Mouse (Mus musculus): ENCODE results near the gene Map3k21. TPM values are rescaled to one million over a fixed set of nuclear protein-coding genes. Genes with fewer than 3 reads are reported as not detected.

Map3k21 gene
- under 1 TPM; 0.60 to 0.73 TPM for total RNA-seq (2021)

DNA sequence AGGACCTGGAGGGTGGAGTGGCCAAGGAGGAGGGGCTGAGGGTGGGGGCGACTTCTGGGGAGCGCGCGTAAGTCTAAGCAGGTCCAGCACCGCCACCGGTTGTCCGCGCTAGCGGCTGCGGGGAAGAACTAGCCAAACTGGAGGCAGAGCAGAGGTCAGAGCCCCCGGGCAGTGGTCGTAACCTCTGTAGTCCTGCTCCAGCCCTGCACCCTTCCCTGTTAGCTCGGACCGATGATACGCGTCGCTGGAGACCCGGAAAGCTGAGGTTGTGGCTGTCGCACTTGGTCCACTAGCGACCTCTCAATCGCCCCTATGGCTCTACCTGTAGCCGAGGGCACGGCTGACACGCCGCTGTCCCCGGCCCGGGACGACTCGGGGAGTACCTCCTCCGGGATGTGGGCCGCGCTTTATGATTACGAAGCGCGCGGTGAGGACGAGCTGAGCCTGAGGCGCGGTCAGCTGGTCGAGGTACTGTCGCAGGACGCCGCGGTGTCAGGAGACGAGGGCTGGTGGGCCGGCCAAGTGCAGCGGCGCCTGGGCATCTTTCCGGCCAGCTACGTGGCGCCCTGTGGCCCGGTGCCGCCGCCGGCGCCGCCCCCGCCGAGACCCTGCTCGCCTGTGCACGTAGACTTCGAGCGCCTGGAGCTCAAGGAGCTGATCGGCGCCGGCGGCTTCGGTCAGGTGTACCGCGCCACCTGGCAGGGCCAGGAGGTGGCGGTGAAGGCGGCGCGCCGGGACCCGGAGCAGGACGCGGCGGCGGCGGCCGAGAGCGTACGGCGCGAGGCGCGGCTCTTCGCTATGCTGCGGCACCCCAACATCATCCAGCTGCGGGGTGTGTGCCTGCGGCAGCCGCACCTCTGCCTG is at the start of gene Map3k21:
TSS of gene Map3k21 (plus strand) at position 86 of the 864 bp plus-strand sequence.
- DNase-seq (ENCODE audit: low spot score), result no peak
- intact Hi-C loops (cut with DNase I), result no loop called here

DNA sequence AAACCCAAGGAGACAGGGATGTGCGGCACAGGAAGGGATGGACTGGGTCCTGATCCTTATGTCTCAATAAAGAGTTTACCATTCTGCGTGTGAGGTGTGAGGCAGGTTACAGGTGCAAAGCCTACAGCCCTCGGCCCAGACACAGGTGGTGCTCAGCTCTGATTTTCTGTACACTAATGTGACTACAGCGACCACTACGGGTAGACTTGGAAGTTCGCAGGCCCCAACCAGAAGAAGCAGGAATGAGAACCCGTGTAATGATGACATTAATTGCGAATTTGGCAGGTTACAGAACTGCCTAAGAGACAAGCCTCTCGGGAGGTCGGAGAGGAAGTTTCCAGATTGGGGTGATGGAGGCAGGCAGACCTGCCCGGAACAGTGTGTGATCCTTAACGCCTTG is 44.1 kb upstream of the Map3k21 start:
- intact Hi-C loops (cut with DNase I), result loop anchor here (5.0 to 10.0 kb wide), 2 partner anchors 421 to 699 kb away; no protein-coding TSS in a partner anchor
- no peak for DNase-seq (ENCODE audit: low spot score)

DNA sequence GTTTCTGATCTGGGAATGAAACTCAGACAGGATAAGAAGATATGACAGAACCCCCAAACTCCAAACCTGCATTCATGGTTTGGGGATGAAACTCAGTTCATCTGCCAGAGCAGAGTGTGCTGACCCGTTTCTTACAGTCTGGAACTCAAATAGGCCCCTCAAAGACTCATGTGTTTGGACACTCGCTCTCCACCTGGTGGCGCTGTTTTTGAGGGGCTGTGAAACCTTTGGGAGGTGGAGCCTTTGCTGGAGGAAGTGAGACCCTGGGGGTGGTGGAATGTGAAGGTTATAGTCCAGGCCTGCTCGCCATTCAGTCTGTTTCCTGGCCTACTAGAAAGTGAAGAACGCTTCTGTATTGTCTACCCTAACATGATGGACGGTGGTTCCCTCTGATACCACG is 41.7 kb upstream of the Map3k21 start:
- intact Hi-C loops (cut with DNase I), result loop anchor here (5.0 to 10.0 kb wide), 2 partner anchors 424 to 701 kb away; no protein-coding TSS in a partner anchor
- DNase-seq (ENCODE audit: low spot score), result no peak

DNA sequence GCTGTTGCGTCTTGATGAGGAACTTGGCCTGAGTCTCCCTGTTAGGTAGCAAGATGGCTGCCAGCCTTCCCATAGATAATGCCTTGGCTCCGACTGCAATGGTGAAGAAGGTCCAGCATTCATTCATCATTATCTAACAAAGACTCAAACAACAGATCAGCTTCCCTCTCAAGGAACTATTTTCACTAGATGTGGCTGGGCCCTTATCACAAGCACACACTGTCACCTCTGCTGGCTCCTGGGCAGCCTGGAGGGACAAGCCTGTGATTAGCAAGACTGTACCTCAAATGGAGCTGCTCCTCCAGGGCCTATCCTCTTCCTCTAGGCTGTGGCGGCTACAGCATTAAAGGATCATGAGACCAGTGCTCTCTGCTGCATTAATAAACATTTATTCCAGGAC is 40.5 kb upstream of the Map3k21 start:
- intact Hi-C loops (cut with DNase I), result loop anchor here (1.0 to 10.0 kb wide), 6 partner anchors 295 to 817 kb away; no protein-coding TSS in a partner anchor
- DNase-seq (ENCODE audit: low spot score), result no peak

DNA sequence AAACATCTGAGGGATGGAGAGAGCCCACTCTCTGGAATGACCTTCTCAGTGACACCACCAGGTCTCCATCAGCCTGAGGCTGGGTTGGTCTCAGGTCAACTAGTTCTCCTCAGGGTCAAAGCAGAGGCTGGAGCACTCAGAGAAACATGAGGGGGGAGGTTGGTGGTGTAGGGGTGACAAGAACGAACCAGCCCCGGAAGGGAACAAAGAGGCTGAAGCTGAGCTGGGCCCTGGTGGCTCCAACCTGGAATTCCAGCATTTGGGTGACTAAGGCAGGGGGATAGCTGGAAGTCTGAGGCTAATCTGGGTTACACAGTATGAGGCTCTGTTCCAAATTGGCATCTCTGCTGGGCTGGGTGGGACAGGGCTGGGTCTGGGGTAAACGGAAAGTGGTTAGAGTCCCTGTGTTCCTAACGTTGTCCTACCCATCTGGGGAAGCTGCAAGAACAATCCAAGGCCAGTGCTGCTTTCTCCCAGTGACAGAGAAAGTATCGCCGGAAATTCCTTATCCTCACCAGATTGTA is 40.0 kb upstream of the Map3k21 start:
- no peak for DNase-seq (ENCODE audit: low spot score)
- intact Hi-C loops (cut with DNase I), result loop anchor here (1.0 to 2.0 kb wide), 4 partner anchors 295 to 817 kb away; no protein-coding TSS in a partner anchor

DNA sequence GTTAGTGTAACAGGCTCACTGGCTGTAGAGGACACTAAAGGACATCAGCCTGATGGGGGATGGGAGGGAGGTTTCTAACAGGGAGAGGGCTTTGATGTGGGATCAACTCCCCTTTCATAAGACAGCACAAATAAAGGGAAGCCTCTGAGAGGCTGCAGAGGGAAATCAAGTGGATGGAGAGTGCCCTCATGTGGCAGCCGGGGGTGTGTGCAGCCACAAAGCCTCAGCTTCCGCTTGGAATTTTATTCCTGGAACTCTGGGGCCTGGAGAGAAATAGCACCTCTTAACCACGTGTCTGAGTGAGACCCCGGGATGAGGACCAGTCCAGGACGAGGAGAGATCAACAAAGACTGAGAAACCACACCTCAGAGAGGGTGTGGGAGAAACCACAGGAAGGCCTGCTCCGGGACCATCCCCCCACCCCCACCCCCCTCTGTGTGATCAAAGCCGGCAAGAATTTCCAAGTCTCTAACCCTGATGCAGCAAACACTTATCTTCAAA is 39.4 kb upstream of the Map3k21 start:
- peak; percentile 29 for DNase-seq (ENCODE audit: low spot score)

DNA sequence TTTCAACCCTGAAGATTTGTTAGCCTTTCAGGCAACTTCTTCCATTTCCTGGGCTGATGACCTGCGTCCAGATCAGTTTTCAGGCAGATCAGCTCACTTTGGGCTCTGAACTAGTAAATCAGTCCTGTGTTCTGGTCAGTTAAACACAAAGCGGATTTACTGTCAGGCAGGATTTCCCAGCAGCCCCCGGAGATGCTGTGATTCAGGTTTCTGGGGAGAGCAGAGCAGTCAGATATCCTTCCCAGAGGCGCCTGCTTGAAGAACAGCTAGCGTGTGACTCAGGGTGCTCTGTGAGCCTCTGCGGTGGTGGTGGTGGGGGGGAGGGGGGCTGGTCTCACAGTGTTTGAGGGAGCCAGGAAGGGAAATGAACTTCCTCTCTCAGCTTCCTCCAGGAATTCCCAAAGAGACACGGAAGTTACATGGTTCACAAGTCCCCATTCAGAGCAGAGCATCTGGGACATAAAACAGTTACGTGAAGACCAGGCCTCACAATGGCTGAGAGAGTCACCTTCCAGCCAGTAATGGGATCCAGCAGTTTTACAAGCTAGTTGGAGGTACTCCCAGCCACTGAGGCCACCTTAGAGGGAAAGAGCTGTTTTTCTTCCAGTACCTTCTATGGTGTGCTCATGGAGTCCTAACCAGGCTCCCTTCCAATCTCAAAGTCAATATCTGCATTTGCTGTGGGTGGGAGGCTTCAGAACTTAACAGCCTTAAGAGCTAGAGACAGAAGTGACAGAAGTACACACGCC is 37.6 kb upstream of the Map3k21 start:
- DNase-seq (ENCODE audit: low spot score), result no peak
- intact Hi-C loops (cut with DNase I), result no loop called here

More for the DNA sequence above, 39.4 kb upstream of the Map3k21 start:
- intact Hi-C loops (cut with DNase I), result loop anchor here (1.0 to 2.0 kb wide), 4 partner anchors 296 to 818 kb away; no protein-coding TSS in a partner anchor

DNA sequence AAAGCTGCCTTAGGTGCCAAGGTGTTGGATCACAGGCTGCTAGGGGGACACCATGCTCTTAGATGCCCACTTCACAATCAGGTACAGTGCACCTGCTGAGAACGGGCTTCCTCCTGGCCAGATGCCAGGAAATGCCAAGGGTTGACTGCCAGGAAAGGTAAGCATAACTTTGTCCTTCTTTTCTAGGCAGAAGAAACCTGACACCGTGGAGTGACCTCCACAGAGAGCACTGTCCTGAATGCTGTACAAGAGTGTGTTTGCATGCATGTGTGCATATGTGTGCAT is 37.1 kb upstream of the Map3k21 start:
- intact Hi-C loops (cut with DNase I), result no loop called here
- DNase-seq (ENCODE audit: low spot score), result no peak

DNA sequence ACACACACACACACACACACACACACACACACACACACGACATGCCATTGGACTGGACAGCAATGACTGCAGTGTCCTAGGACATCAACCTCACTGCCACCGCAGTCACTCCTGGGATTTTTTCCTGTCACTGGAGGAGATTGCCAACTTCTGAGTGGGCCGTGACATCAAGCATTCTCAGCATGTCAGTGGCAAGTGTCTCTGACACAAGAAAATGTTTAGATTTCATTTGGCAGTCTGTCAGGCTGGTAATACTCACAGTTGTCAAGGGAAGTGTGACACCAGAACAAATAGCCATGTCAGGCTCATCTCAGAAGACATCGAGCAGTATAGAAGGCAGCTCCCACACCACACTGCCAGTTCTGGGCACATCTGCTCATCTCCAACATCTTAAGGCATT is 29.8 kb upstream of the Map3k21 start:
- no peak for DNase-seq (ENCODE audit: low spot score)
- intact Hi-C loops (cut with DNase I), result no loop called here

DNA sequence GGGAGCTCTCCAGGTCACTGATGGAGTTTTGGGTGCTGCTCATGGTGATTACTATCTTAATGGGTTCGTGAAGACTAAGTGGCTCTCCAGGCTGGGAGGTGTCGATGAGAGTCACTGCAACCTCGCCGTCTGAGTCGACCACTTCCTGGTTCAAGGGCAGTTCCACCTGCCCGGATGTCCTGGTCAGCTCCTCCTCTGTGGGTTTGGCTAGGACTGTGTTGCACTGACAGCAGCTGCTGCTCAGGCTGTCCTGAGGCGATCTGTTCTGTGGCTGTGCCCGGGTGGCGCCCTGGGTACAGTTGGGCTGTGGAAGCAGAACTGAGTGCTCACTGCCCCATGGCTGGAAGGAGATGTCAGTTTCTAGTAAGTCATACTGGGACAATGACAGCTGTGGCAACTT is 22.7 kb upstream of the Map3k21 start:
- intact Hi-C loops (cut with DNase I), result no loop called here
- no peak for DNase-seq (ENCODE audit: low spot score)

DNA sequence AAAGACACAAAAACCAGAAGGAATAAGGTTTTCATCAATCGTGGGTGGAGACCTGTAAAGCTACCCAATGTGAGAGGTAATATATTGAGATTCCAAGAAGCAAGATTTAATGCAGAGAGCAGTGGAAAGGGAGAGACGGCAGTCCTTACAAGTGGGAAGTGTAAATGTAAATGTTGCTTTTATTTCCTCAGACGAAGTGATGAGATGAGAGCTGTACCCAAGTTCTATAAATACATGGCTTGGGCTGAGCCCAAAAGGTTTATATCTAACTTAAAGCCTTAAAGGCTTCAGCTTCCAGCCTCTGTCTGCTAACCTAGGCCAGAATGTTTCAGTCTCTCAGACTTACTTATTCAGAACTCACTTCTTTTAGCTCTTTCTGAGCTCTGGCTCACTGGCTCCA is 20.3 kb upstream of the Map3k21 start:
- DNase-seq (ENCODE audit: low spot score), result no peak
- intact Hi-C loops (cut with DNase I), result no loop called here

DNA sequence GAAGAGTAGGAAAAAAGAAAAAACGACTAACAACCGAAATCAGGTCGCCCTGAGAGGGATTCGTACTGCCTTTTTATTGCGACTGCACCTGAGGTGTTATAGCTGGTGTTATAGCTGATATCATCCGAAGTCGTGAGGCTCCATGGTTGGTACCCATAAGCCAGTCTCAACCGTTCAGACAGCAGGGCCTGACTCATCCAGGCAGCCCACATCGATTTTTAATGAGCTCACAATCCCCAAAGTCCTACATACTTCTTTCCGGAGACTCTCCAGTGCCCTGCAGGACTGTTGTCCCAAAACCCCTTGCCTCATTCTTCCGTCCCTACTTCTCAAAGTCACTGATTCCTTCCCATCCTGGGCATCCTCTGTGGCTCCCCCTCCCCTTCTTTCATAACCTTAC is 12.9 kb upstream of the Map3k21 start:
- DNase-seq (ENCODE audit: low spot score), result no peak
- intact Hi-C loops (cut with DNase I), result no loop called here

DNA sequence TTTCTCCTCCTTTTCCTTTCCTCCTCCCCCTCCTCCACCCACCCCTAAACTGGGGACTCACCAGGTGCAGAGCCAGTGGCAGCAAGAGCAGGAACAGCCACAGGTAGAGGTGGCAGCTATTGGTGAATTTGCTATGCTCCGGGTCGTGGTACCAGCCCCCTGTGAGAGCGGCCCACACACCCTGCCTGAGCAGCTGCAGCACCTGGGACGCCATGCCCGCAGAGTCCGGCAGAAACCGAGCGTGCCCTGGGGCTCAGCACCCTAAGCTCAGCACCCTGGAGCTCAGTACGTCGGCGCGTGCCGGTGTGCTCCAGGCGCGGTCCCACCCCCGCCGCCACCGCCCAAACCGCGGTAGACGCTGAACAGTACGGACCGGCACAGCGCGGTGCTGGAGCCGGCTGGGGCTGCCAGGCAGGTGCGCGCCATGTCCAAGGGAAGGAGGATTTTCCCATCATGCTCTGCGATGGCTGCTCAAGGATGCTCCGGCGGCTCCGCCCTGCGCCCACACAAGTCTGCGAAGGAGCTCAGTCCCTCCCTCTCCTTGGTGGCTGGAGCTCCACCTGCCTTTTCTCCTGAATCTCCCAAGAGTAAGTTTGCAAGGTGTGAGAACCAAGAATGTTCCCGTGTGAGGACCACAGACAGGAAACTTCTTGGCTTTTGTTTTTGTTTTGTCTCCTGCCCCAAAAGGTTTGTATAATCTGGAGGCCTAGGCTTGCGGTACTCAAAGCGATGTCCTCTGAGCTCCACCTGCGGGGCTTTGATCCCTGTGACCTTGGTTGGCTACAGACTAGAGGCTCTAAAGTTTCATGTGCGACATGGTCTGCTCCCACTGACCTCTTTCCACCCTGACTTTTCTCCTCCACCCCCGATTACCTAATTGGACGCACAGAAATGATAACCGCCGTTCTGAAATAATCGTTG is 12.1 kb upstream of the Map3k21 start, which contains the start of gene Pcnx2:
TSS of gene Pcnx2 (minus strand) at position 450 of the 921 bp plus-strand sequence.
- no peak for DNase-seq (ENCODE audit: low spot score)
- intact Hi-C loops (cut with DNase I), result no loop called here

DNA sequence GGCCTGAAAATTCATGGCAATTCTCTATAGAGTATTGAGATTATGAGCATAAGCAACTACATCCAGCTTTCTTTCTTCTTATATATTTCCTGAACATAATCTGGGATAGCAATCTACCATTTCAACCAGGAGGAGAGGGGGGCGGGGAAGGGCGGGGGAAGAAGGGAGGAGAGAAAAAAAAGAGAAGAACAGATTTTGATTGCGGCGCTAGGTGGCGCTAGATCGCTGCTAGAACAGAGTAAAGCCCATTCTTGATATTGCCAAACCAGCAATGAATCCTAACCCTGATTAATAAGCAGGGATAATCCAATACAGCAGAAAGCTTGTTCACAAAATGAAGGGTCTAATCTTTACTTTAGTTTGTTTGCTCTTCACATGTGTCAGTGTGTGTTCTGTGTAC is 11.4 kb upstream of the Map3k21 start:
- DNase-seq (ENCODE audit: low spot score), result no peak
- intact Hi-C loops (cut with DNase I), result no loop called here

DNA sequence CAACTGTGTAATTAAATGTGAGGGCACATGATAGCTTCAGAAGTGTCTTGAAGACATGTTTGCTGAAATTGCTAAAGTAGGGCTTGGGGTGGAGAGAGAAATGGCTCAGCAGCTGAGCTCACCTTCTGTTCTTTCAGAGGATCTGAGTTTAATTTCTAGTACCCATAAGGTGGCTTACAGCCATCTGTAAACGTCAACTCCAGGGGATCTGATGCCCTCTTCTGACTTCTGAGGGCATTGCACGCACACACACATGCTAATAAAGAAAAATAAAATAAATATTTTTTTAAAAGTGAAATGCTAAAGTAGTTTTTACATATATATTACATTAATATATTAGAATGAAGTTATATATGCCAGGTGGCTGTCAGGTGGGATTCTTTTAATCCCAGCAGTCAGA is 9.1 kb upstream of the Map3k21 start:
- intact Hi-C loops (cut with DNase I), result no loop called here
- DNase-seq (ENCODE audit: low spot score), result no peak

DNA sequence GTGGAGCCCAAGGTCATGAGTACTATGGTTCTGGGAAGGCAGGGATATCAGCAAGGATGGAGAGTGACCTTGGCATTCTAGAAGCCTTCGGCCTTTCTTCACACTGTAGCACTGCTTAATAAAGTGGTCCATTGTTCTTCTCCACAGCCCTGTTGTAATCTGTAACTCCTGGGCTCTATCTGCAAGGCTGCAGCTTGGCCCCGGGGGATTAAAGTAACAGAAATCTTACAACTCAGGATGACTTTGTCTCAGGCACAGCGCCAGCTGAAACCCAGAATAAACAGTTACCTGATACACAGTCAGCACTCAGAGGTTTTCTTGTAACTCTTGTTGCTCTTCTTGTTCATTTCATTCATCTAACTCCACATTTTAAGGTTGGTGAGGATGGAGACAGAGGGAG is 7.7 kb upstream of the Map3k21 start:
- no peak for DNase-seq (ENCODE audit: low spot score)
- intact Hi-C loops (cut with DNase I), result no loop called here

DNA sequence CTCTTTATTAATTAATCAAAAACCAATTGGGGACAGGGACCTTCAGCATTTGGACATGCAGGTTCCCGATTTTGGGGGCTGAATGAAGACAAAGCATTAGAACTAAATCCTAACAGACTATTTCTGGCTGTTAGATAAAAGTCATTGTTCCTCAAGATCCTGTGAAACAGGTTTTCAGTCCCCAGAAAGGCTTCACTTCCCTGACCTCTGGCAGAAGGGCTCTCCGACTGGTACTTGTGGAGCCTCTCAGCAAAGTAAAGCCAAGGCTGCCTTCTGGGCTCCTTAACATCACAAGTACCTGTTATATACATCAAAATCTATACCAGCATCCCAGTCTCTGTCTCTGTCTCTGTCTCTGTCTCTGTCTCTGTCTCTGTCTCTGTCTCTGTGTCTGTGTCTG is 4.9 kb upstream of the Map3k21 start:
- intact Hi-C loops (cut with DNase I), result no loop called here
- DNase-seq (ENCODE audit: low spot score), result no peak

DNA sequence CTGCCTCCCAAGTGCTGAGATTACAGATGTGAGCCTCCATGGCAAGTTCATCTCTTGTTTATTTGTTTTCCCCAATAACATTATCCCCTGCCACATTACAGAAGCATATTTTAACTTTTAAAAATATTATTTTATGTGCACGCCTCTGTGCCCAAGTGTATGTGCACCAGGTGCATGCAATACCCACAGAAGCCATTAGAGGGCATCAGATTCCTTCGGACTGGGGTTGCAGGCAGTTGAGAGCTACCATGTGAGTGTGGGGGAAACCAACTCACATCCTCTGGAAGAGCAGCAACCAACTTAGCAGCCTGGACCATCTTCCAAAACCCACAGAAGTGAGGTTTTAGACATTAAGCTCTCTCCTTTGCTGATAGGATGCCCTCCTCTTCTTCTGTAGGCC is 2.9 kb upstream of the Map3k21 start:
- intact Hi-C loops (cut with DNase I), result no loop called here
- no peak for DNase-seq (ENCODE audit: low spot score)

DNA sequence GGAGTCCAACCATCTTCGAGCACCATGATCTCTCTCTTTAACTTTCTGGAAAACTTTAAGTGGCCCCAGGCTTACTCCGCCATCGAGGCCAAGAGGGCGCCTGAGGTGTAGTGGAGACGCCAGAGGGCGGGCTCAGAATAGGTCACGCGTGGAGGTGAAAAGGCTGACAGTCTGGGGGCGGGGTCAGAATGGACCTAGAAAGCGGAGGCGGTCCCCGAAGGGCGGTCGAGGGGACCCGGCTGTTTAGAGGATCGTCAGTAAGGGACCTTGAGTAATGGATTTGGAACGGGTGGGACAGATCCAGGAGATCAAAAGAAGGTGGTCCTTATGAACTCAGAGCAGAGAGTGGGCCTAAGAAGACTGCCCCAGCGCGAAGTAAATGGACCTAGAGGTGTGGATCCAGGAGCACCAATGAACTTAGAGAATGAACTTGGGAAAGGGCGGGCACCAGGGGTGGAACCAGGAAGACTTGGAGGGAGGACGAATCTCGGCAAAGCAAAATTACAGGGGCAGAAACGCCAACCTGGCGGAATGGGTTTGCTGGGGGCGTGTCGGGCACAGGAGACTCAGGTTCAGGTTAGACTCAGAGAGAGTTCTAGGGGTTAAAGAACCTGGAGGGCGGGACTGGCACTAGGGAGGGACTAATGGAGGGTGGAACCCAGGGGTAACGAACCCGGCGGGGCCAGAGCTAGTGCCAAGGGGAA is 437 bp upstream of the Map3k21 start:
- DNase-seq (ENCODE audit: low spot score), result no peak
- intact Hi-C loops (cut with DNase I), result no loop called here
